Mouse (Mus musculus): ENCODE measurements around the gene Glmp. TPM values are rescaled to one million over a fixed set of nuclear protein-coding genes. Genes with fewer than 3 reads are reported as not detected.
A peak's percentile ranks its signal among the peaks of the same experiment; 100 is the strongest.
"Not testable (repeated sequence)": the region's sequence is repeated elsewhere in the genome, so short reads cannot be mapped to it uniquely, and the experiment has no call there.

Gene Glmp
- 98.1 and 126 TPM in 2 replicates for polyA plus RNA-seq (2014; fragmentation: Nextera tagmentation; extraction: Ambion mirVana)

DNA sequence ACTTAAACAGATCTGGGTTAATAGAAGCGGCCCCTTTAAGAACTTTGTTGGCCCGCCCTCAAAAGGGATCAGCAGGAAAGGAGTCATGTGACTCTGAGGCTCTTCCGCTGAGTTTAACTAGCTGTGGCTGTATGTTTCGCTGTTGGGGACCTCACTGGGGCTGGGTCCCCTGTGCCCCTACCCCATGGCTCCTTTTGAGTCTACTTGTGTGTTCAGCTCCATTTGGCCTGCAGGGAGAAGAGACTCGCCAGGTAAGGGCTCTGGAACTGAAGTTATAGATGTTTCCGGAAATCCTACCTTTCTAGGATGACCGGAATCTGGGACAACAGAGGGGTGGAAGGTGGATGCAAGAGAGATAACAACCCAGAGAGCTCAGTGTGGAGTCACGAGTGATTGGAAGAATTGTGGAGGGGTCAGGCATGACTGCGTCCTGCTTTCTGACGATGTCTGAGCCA lies at the start of gene Glmp:
Gene Glmp, plus strand, starts transcription at position 73 of the 455 bp plus-strand sequence.
- ATAC-seq (ENCODE audit: insufficient number of reproducible peaks, insufficient read depth, low FRiP score, low read depth): peak; percentile 37
- Histone ChIP-seq H3K4me1 (ENCODE audit: control insufficient read depth in 2 of 2, insufficient read depth in 2 of 2, low read length in 2 of 2) (peaks cover 4 to 14% of the 10 kb centered on the region in 2 experiments; a peak in 3 of 4 replicates), H3K4me3 (ENCODE audit: control insufficient read depth in 1 of 2, insufficient read depth in 1 of 2, low read depth in 1 of 2, low read length in 2 of 2) (peak within 1 kb of the TSS; percentile 60 to 86), H3K9me3 (ENCODE audit: control insufficient read depth, low read length) (no peaks in the 10 kb centered on the region), H3K9ac (ENCODE audit: low read length) (peak within 1 kb of the TSS; percentile 92), H3K4me2 (ENCODE audit: low read length) (peak within 1 kb of the TSS; percentile 92), H3K27ac (replicated peaks in 1 of 2; ENCODE audit: control insufficient read depth in 1 of 2, insufficient read depth in 1 of 2, low read depth in 2 of 2, low read length in 2 of 2) (peak within 1 kb of the TSS in 1 of 2 experiments; percentile 52; a peak in 2 of 4 replicates), H3K27me3 (ENCODE audit: control insufficient read depth, insufficient read depth, low read length) (no peaks in the 10 kb centered on the region), H3K36me3 (ENCODE audit: control insufficient read depth, insufficient read depth, low read length) (peaks cover 70% of the 10 kb centered on the region)
- 1% methylated on average over 10 of the region's 10 CpGs for WGBS

DNA sequence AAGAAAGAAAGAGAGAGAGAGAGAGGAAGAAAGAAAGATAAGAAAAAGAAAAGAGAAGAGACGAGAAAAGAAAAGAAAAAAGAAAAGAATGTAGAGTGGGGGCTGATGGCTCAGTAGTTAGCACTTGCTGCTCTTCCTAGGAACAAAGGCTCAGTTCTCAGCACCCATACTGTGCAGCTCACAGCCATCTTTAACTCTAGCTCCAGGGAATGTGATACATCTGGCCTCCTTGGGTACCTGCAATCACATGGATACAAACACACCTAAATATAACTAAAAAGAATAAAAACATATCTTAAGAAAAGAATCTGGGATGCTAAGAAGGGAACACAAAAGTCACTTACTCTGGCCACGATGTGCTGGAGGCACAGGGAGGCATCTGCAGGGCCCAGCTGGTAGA lies 48.7 kb upstream of the Glmp start:
- H3K9me3 ChIP-seq (ENCODE audit: control insufficient read depth, low read length): no peaks in the 10 kb centered on the region
- 80% methylated on average over 2 of the region's 2 CpGs for WGBS
- H3K4me3 ChIP-seq (ENCODE audit: control insufficient read depth in 1 of 2, insufficient read depth in 1 of 2, low read depth in 1 of 2, low read length in 2 of 2): no peak overlapping the region
- no peak overlapping the region for H3K4me2 ChIP-seq (ENCODE audit: low read length)
- no peak overlapping the region for H3K9ac ChIP-seq (ENCODE audit: low read length)
- H3K27me3 ChIP-seq (ENCODE audit: control insufficient read depth, insufficient read depth, low read length): no peaks in the 10 kb centered on the region
- H3K27ac ChIP-seq (replicated peaks in 1 of 2; ENCODE audit: control insufficient read depth in 1 of 2, insufficient read depth in 1 of 2, low read depth in 2 of 2, low read length in 2 of 2): no peak overlapping the region
- no peaks in the 10 kb centered on the region for H3K4me1 ChIP-seq (ENCODE audit: control insufficient read depth in 2 of 2, insufficient read depth in 2 of 2, low read length in 2 of 2)
- no peaks in the 10 kb centered on the region for H3K36me3 ChIP-seq (ENCODE audit: control insufficient read depth, insufficient read depth, low read length)
- no peak for ATAC-seq (ENCODE audit: insufficient number of reproducible peaks, insufficient read depth, low FRiP score, low read depth)

GRCm38 (mm10) chr3:88276529-88277143 lies 48.2 kb upstream of the Glmp start:
- no peak for ATAC-seq (ENCODE audit: insufficient number of reproducible peaks, insufficient read depth, low FRiP score, low read depth)
- no peak overlapping the region for H3K9ac ChIP-seq (ENCODE audit: low read length)
- no peaks in the 10 kb centered on the region for H3K9me3 ChIP-seq (ENCODE audit: control insufficient read depth, low read length)

GRCm38 (mm10) chr3:88280035-88280434 lies 44.8 kb upstream of the Glmp start:
- H3K9ac ChIP-seq (ENCODE audit: low read length): no peak overlapping the region
- ATAC-seq (ENCODE audit: insufficient number of reproducible peaks, insufficient read depth, low FRiP score, low read depth): no peak
- 81% methylated on average over 2 of the region's 2 CpGs for WGBS

More at GRCm38 (mm10) chr3:88276529-88277143, 48.2 kb upstream of the Glmp start:
- Histone ChIP-seq H3K4me2 (ENCODE audit: low read length) (no peak overlapping the region), H3K4me1 (ENCODE audit: control insufficient read depth in 2 of 2, insufficient read depth in 2 of 2, low read length in 2 of 2) (no peaks in the 10 kb centered on the region), H3K27ac (replicated peaks in 1 of 2; ENCODE audit: control insufficient read depth in 1 of 2, insufficient read depth in 1 of 2, low read depth in 2 of 2, low read length in 2 of 2) (no peak overlapping the region), H3K27me3 (ENCODE audit: control insufficient read depth, insufficient read depth, low read length) (no peaks in the 10 kb centered on the region), H3K36me3 (ENCODE audit: control insufficient read depth, insufficient read depth, low read length) (no peaks in the 10 kb centered on the region), H3K4me3 (ENCODE audit: control insufficient read depth in 1 of 2, insufficient read depth in 1 of 2, low read depth in 1 of 2, low read length in 2 of 2) (no peak overlapping the region)
- 33% methylated on average over 7 of the region's 7 CpGs for WGBS

DNA sequence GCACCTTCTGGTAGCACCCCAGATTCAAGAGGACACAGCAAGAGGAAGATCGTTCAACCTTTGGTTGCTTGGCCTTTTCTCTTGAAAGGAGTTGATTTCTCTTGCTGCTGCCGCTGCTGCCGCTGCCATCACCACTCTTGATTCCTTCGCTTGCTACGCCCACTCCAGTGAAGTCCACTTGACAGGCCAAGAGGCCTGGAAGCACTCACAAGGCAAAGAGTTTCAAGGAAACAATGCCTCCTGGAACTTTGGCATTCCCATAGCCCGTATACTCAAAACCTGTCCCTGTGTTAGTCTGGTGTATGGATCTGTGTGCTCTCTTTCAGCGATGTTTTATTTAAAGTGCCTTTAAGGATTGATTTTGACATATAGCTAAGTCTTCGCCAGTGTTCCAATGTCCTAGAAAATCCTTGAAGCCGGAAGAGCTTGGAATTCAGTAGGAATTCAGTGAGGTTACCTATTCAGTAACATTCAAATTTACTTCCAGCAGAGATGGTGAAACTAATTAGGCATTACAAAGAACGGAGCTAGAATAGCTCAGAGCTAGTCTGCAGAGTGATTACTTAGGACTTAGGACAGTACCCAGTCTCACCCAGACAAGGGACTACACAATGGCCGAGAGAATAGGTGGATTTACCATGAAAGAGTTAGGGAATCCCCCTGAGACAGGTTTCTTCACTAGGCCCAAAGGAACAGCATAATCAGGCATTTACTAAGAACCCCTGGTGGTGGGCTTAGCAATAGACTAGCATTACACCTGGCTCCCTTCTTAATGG lies 43.5 kb upstream of the Glmp start:
- not testable (repeated sequence) for H3K4me2 ChIP-seq (ENCODE audit: low read length); H3K9me3 ChIP-seq (ENCODE audit: control insufficient read depth, low read length); H3K27ac ChIP-seq (replicated peaks in 1 of 2; ENCODE audit: control insufficient read depth in 1 of 2, insufficient read depth in 1 of 2, low read depth in 2 of 2, low read length in 2 of 2); H3K36me3 ChIP-seq (ENCODE audit: control insufficient read depth, insufficient read depth, low read length); ATAC-seq (ENCODE audit: insufficient number of reproducible peaks, insufficient read depth, low FRiP score, low read depth); H3K27me3 ChIP-seq (ENCODE audit: control insufficient read depth, insufficient read depth, low read length); H3K9ac ChIP-seq (ENCODE audit: low read length); H3K4me1 ChIP-seq (ENCODE audit: control insufficient read depth in 2 of 2, insufficient read depth in 2 of 2, low read length in 2 of 2); H3K4me3 ChIP-seq (ENCODE audit: control insufficient read depth in 1 of 2, insufficient read depth in 1 of 2, low read depth in 1 of 2, low read length in 2 of 2)
- 60% methylated on average over 11 of the region's 11 CpGs for WGBS

More at GRCm38 (mm10) chr3:88280035-88280434, 44.8 kb upstream of the Glmp start:
- no peak overlapping the region for H3K4me2 ChIP-seq (ENCODE audit: low read length)
- H3K4me3 ChIP-seq (ENCODE audit: control insufficient read depth in 1 of 2, insufficient read depth in 1 of 2, low read depth in 1 of 2, low read length in 2 of 2): no peak overlapping the region
- H3K36me3 ChIP-seq (ENCODE audit: control insufficient read depth, insufficient read depth, low read length): no peaks in the 10 kb centered on the region
- H3K27me3 ChIP-seq (ENCODE audit: control insufficient read depth, insufficient read depth, low read length): no peaks in the 10 kb centered on the region
- H3K27ac ChIP-seq (replicated peaks in 1 of 2; ENCODE audit: control insufficient read depth in 1 of 2, insufficient read depth in 1 of 2, low read depth in 2 of 2, low read length in 2 of 2): no peak overlapping the region
- H3K9me3 ChIP-seq (ENCODE audit: control insufficient read depth, low read length): no peaks in the 10 kb centered on the region
- no peaks in the 10 kb centered on the region for H3K4me1 ChIP-seq (ENCODE audit: control insufficient read depth in 2 of 2, insufficient read depth in 2 of 2, low read length in 2 of 2)

- not testable (repeated sequence) for H3K4me3 ChIP-seq (ENCODE audit: control insufficient read depth in 1 of 2, insufficient read depth in 1 of 2, low read depth in 1 of 2, low read length in 2 of 2); H3K4me2 ChIP-seq (ENCODE audit: low read length); H3K27ac ChIP-seq (replicated peaks in 1 of 2; ENCODE audit: control insufficient read depth in 1 of 2, insufficient read depth in 1 of 2, low read depth in 2 of 2, low read length in 2 of 2); H3K4me1 ChIP-seq (ENCODE audit: control insufficient read depth in 2 of 2, insufficient read depth in 2 of 2, low read length in 2 of 2); H3K9me3 ChIP-seq (ENCODE audit: control insufficient read depth, low read length); ATAC-seq (ENCODE audit: insufficient number of reproducible peaks, insufficient read depth, low FRiP score, low read depth); H3K27me3 ChIP-seq (ENCODE audit: control insufficient read depth, insufficient read depth, low read length); H3K36me3 ChIP-seq (ENCODE audit: control insufficient read depth, insufficient read depth, low read length); H3K9ac ChIP-seq (ENCODE audit: low read length)
- WGBS: 93% methylated on average over 14 of the region's 14 CpGs
These were observed 39.8 kb upstream of the Glmp start for GRCm38 (mm10) chr3:88284815-88285564.

DNA sequence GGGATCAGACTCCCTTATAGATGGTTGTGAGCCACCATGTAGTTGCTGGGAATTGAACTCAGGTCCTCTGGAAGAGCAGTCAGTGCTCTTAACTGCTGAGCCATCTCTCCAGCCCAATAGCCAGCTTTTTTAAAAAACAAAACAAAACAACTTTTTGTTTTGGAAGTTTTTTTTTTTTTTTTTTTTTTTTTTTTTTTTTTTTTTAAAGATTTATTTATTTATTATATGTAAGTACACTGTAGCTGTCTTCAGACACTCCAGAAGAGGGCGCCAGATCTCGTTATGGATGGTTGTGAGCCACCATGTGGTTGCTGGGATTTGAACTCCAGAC lies 39.3 kb upstream of the Glmp start:
- H3K9me3 ChIP-seq (ENCODE audit: control insufficient read depth, low read length); H3K9ac ChIP-seq (ENCODE audit: low read length); H3K4me2 ChIP-seq (ENCODE audit: low read length); H3K27me3 ChIP-seq (ENCODE audit: control insufficient read depth, insufficient read depth, low read length); H3K27ac ChIP-seq (replicated peaks in 1 of 2; ENCODE audit: control insufficient read depth in 1 of 2, insufficient read depth in 1 of 2, low read depth in 2 of 2, low read length in 2 of 2); H3K4me3 ChIP-seq (ENCODE audit: control insufficient read depth in 1 of 2, insufficient read depth in 1 of 2, low read depth in 1 of 2, low read length in 2 of 2); ATAC-seq (ENCODE audit: insufficient number of reproducible peaks, insufficient read depth, low FRiP score, low read depth); H3K36me3 ChIP-seq (ENCODE audit: control insufficient read depth, insufficient read depth, low read length); H3K4me1 ChIP-seq (ENCODE audit: control insufficient read depth in 2 of 2, insufficient read depth in 2 of 2, low read length in 2 of 2): not testable (repeated sequence)
- no CpG with 5 or more reads among the region's 2 CpGs for WGBS

Measured in heart, embryonic 14.5 days (tissue).